Mouse (Mus musculus) gastrocnemius, postnatal 4 days (tissue): Measurements from ENCODE around the gene Gm37240. TPM values are rescaled to one million over a fixed set of nuclear protein-coding genes. Genes with fewer than 3 reads are reported as not detected.
"Not testable (repeated sequence)": the region's sequence is repeated elsewhere in the genome, so short reads cannot be mapped to it uniquely, and the experiment has no call there.

ENCODE experiments used
- DNase-seq, 2 experiments: peaks; one replicate each; pipeline ENCODE4 v3.0.0; 2021 to 2022; ENCODE audit warnings: low spot score in 2 of 2, mixed read lengths in 2 of 2
- long read RNA-seq, 2 experiments: library from polyadenylated mRNA; stranded (forward); transcript quantifications; one replicate each; pipeline ENCODE4 v2.0.0; 2021
- total RNA-seq, 2 experiments: library from RNA; stranded (reverse); gene quantifications; 2 replicates each; pipeline ENCODE4 v1.2.3; 2021

Gm37240 gene
- total RNA-seq = 10 to 100 TPM; 26.2 to 28.4 TPM
- long read RNA-seq, experiment 1, partial matches to known transcripts = 0 of 27 reads
- long read RNA-seq, experiment 1, other reads (novel, unspliced or antisense) = 27 of 27 reads
- long read RNA-seq, experiment 2, partial matches to known transcripts = 0 of 23 reads
- long read RNA-seq, experiment 2, other reads (novel, unspliced or antisense) = 23 of 23 reads

DNA sequence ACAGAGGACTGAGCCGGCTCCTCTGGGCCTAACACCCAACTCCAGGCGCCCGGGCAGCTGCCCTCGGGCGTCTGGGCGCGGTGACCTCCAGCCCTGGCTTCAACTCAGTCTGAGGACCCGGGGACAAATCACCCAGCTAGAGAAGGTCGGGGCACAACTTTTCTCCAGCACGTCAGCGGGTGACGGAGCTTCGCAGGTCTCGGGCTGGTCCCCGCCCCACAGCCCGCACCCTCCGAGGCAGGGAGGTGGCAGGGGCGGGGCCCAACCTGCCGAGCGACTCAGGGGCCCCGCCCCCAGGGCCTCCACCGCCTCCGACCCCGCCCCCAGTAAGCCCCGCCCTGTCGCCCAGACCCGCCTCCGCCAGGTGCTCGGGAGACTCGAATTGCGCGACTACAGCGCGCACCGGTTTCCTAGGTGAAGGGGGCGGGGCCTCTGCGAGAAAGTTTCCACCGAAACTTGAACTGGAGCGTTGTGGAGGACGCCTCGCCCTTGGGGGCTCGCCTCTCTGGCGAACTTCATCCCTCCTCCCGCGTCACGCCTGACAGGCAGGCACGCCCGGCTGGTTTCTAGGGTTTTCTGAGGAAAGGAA lies at the start of gene Gm37240, which contains the start of gene Glt28d2:
Gene Gm37240 (minus strand): TSS at position 280 of the 589 bp plus-strand sequence.
Gene Glt28d2 (minus strand): TSS at position 278 of the 589 bp plus-strand sequence.
- DNase-seq = peak; percentile 42 to 68

DNA sequence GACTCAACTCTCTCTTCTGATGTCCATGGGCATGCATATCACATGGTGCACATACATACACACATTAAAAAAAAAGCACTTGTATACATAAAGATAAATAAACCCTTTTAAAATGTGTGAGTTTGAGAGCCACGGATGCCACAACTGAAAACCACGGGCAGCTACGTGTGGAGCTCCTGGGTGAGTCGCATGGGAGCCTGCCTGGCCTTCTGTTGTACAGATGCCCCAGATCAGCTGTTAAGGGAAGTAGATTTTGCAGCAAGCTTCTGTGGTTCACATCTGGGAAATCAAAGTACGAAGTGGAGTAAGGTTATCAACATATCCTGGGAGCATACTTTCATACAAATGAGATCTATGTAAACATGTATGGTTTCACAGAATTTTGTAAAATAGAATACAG lies 46.3 kb upstream of the Gm37240 start:
- no peak for DNase-seq

GRCm38 (mm10) chr3:85931859-85932258 lies 44.5 kb upstream of the Gm37240 start:
- DNase-seq = no peak

DNA sequence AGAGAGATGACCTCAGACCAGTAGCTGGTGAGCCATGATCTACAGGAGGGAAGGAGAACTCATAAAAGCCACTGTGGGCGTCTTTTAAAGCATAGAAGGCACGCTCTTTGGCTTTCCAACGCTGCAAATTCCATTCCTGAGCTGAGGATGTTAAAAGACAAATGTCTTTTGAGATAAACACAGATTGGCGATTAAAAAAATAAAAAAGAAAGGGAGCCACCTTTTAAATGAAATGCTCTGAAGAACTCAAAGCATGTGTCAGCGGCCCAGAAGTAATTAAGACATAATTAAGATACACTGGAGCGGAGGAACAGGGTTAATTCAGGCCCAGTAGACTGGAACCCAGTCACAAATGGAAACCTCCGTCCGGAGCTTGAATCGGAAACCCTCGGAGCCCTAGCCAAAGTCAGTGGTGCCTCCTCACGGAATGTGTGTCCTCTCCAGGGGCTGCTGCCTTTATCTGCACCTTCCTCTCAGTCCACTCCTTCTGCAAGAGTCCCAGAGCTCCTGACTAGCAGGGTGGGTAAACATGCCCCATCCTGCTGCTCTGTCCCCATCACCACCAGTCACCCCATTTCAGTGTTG lies 43.4 kb upstream of the Gm37240 start:
- DNase-seq = no peak

DNA sequence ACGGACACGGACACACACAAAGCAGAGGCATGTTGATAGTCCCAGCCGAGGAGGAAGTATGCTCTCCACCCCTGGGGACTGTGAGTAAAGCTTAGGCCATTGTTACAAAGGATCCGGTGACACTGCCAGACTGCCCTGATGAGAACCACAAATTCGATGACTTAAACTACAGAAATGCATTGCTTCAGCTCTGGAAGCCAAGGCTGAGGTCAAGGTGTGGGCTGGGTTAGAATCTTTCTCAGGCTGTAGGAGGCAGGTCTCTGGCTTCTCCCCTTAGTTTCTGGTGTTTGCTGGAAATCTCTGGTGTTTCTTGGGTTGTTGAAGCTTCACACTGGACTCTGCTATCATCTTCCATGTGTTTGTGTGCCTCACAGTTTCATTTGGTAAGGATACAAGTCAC lies 42.4 kb upstream of the Gm37240 start:
- DNase-seq = no peak

GRCm38 (mm10) chr3:85928140-85928611 lies 40.9 kb upstream of the Gm37240 start:
- peak in 1 of 2 experiments; percentile 40 for DNase-seq

DNA sequence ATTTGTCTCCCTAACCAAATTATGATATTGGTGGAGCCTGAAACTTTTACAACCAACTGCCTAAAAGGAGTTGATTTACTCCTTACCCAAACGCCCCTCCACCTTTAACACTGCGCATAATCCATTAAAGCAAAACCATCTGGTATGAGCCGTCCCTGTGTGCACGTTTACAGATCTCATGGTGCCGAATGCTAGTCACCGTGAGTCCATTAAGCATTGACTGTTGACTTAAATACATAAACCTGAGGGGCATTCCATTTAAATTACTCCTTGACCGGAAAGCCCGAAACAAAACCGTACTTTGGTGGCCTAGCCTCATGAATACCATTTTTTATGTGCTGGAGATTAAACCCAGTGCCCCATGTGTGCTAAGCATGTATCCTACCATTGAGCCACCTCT lies 40.0 kb upstream of the Gm37240 start:
- no peak for DNase-seq

GRCm38 (mm10) chr3:85923954-85924945 lies 36.9 kb upstream of the Gm37240 start:
- peak; percentile 57 to 80 for DNase-seq

DNA sequence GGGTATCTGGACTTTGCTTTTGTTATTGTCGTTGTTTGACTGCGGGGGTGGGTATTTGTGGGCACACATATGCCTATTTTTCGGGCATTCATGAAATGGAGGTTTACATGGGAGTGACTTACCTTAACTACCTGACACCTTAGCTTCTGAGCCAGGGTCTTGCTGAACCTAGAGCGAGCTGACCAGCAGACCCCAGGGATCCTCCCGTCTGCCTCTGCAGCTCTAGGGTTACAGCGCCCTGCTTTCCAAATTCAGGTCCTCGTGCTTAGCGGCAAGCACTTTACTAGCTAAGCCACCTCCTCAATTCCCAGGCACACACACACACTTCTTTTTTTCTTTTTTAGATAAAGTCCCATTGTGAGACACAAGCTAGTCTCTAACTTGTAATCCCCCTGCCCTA lies 36.0 kb upstream of the Gm37240 start:
- no peak for DNase-seq

- DNase-seq = peak in 1 of 2 experiments; percentile 29
Measured at GRCm38 (mm10) chr3:85922331-85922730, 35.0 kb upstream of the Gm37240 start.

GRCm38 (mm10) chr3:85920671-85921070 lies 33.4 kb upstream of the Gm37240 start:
- not testable (repeated sequence) for DNase-seq

DNA sequence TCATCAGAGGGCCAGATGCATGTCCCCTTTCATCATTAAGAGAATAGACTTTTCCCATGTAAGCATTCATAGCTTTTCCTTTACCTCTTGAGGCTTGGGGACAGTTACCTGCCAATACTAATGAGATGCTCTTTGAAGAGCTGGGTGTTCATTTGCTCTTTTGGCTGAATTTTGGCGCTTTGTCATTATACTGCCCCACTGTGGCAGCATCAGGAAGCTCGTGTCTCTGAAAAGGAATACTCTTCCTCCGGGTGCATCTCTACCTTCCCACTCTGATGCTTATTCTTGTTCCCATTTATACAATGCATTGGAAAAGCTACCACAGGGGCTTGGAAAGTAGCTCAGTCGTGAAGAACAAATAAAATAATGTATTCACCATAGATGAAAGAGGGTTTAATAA lies 30.3 kb upstream of the Gm37240 start:
- DNase-seq = no peak

DNA sequence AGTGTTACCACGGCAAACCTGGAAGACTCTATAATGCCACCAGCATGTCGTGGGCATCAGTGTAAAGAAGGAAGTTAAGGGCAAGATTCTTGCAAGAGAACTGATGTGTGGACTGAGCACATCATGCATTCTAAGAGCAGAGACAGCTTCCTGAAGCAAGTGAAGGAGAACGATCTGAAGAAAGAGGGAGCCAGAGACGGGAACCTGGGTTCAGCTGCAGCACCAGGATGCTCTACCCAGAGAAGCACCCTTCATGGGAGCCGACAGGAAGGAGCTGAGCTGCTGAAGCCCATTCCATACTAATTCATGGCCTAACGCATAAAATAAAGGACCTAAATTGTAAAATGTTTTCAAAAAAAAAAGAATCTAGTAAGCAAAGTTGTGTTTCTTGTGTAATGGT lies 27.5 kb upstream of the Gm37240 start:
- no peak for DNase-seq

DNA sequence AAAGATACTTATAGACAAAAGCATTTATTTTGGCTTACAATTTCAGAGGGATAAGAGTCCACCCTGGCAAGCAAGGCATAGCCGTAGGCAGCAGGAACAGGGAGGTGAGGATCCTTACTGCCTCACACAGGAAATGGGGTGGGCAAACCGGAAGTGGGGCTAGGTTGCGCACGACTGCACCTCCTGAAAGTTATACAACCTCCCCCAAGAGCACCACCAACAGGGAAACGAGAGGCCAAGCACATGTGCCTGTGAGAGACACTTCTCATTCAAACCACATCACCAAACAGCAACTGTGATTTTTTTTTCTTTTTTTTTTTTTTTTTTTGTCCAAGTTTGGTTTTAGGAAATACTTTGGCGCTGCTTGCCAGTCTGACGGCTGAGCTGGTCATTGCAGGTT lies 19.8 kb upstream of the Gm37240 start:
- no peak for DNase-seq

- DNase-seq = no peak
Measured at GRCm38 (mm10) chr3:85904371-85904770, 17.1 kb upstream of the Gm37240 start.

GRCm38 (mm10) chr3:85895020-85895419 lies 7.7 kb upstream of the Gm37240 start:
- DNase-seq = no peak

DNA sequence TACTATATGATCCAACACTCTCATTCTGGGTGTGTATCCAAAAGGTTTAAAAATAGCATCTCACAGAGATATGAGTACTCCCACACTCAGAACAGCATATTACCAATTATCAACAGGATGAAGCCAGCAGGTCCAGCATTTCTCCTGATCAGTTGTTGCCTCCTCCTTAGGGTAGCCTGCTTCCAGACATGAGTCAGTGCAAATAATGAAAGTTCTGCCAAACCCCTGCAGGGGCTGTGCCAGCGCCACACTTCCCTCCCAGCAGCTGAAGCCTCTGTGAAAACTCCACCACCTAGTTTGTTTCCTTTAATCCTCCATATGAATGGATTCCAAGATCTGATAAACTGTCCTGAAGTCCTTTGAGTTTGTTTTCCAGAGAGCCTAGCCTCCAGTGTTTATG lies 4.3 kb upstream of the Gm37240 start:
- no peak for DNase-seq

- peak in 1 of 2 experiments; percentile 17 for DNase-seq
Measured at GRCm38 (mm10) chr3:85888221-85888671, 928 bp upstream of the Gm37240 start.

GRCm38 (mm10) chr3:85886636-85887238 lies 581 bp downstream of the Gm37240 start:
- peak in 1 of 2 experiments; percentile 23 for DNase-seq

DNA sequence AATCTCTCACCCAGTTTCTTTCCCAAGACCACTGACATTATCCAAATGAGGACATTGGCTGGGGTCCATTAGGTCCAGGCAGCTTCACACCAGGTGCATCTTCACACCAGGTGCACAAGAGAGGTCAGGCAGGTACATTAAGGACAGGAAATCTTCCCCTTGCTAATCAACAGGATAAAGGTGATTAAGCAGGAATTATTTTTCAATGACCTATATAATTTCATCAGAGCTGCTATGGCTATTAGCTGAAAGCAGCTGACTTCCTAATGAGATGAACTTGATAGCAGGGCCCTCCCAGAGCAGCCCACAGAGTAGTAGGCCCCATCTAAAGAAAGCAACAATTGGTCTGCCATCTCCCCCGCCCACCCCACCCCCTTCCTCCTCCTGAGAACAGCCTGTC lies 1.4 kb downstream of the Gm37240 start:
- no peak for DNase-seq

DNA sequence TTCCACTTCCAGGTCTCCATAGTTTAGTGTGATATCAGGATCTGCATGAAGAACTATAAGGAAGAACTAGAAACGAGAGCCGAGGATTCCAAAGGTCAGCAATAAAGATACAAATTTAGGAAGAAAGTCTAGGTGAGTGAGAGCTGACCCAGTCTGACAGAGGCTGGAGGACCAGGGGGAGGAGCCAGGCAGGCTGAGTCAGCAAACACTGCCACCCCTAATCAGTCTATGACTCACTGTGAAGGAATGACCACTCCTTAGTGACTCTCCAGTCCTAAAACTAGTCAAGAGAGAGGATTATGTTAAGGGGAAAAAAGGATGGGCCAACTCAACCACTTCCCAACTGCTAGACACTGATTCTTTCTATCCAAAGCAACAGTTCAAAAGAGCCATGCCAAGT lies 6.6 kb downstream of the Gm37240 start:
- DNase-seq = no peak
